ENCODE assay signal across 18 mouse cellular contexts in genomic region chr2:117321231-117321630, GRCm38 (mm10).
"Had no signal": no experiment of that assay in that cellular context is flagged by ENCODE, and none has a peak within 500 bp of the region (broad histone marks: within the 10 kb centered on the region; RNA-seq: fewer than 3 reads in every experiment).

No protein-coding gene starts in this region.

- ATAC-seq: lung, postnatal 0 days; midbrain, embryonic 13.5 days; midbrain, embryonic 15.5 days had no signal

- H3K36me3 ChIP-seq: lung, embryonic 15.5 days; midbrain, embryonic 13.5 days; midbrain, embryonic 15.5 days; neural tube, embryonic 12.5 days had no signal

- H3K9me3 ChIP-seq: lung, embryonic 15.5 days; megakaryocyte, embryonic 14.5 days; midbrain, embryonic 15.5 days had no signal

- H3K27me3 ChIP-seq: lung, embryonic 15.5 days; midbrain, embryonic 13.5 days; midbrain, embryonic 15.5 days; neural tube, embryonic 12.5 days had no signal

- H3K27ac ChIP-seq: lung, embryonic 15.5 days; macrophage; midbrain, embryonic 13.5 days; midbrain, embryonic 15.5 days; neural tube, embryonic 12.5 days had no signal

- H3K4me3 ChIP-seq: lung, embryonic 15.5 days; megakaryocyte, embryonic 14.5 days; midbrain, embryonic 13.5 days; midbrain, embryonic 15.5 days; neural tube, embryonic 12.5 days had no signal

- DNase-seq: lung, adult 2 months; lung, postnatal 14 days; lung, postnatal 36 days; retina, postnatal 1 day; right cerebral cortex, adult 18-20 months; right cerebral cortex, postnatal 25 days; right cerebral cortex, postnatal 4 days; spleen, adult 18-20 months; thymus, adult 18-20 months; thymus, postnatal 14 days; thymus, postnatal 36 days had no signal

- H3K4me1 ChIP-seq: lung, embryonic 15.5 days; megakaryocyte, embryonic 14.5 days; midbrain, embryonic 13.5 days; midbrain, embryonic 15.5 days; neural tube, embryonic 12.5 days had no signal
